Mouse (Mus musculus): ENCODE measurements around the gene Il1rapl2. TPM values are rescaled to one million over a fixed set of nuclear protein-coding genes. Genes with fewer than 3 reads are reported as not detected.

Il1rapl2 gene
- polyA plus RNA-seq, 1 experiment: not detected

- no peak overlapping the region for H3K9ac ChIP-seq (ENCODE audit: low read depth, poor library complexity, severe bottlenecking)
- H3K9me3 ChIP-seq (replicated peaks; ENCODE audit: control insufficient read depth, insufficient read depth, low read length, poor library complexity, severe bottlenecking): no peaks in the 10 kb centered on the region
- H3K27ac ChIP-seq (ENCODE audit: insufficient read depth, low read length): no peak overlapping the region
- no peaks in the 10 kb centered on the region for H3K36me3 ChIP-seq (ENCODE audit: control insufficient read depth, insufficient read depth, low read length, poor library complexity, severe bottlenecking)
- no peak overlapping the region for H3K4me3 ChIP-seq (ENCODE audit: low read depth, low read length)
- TF ChIP-seq CTCF (IDR thresholded peaks at IDR 0.05; ENCODE audit: low read depth, low read length) (no peak), POLR2A (IDR thresholded peaks at IDR 0.05; ENCODE audit: insufficient read depth, low read length) (no peak), EP300 (IDR thresholded peaks at IDR 0.05; ENCODE audit: insufficient read depth, low read depth, low read length) (no peak)
- no peaks in the 10 kb centered on the region for H3K4me1 ChIP-seq (ENCODE audit: control insufficient read depth, insufficient read depth, low read length)
- H3K27me3 ChIP-seq (ENCODE audit: control insufficient read depth, insufficient read depth, low read length, poor library complexity, severe bottlenecking): no peaks in the 10 kb centered on the region
Observed at GRCm38 (mm10) chrX:138620106-138620505, 1049.7 kb downstream of the Il1rapl2 start.

- Histone ChIP-seq H3K9me3 (replicated peaks; ENCODE audit: control insufficient read depth, insufficient read depth, low read length, poor library complexity, severe bottlenecking) (no peaks in the 10 kb centered on the region), H3K36me3 (ENCODE audit: control insufficient read depth, insufficient read depth, low read length, poor library complexity, severe bottlenecking) (no peaks in the 10 kb centered on the region), H3K27me3 (ENCODE audit: control insufficient read depth, insufficient read depth, low read length, poor library complexity, severe bottlenecking) (no peaks in the 10 kb centered on the region), H3K9ac (ENCODE audit: low read depth, poor library complexity, severe bottlenecking) (no peak overlapping the region), H3K27ac (ENCODE audit: insufficient read depth, low read length) (no peak overlapping the region), H3K4me3 (ENCODE audit: low read depth, low read length) (no peak overlapping the region), H3K4me1 (ENCODE audit: control insufficient read depth, insufficient read depth, low read length) (no peaks in the 10 kb centered on the region)
- TF ChIP-seq EP300 (IDR thresholded peaks at IDR 0.05; ENCODE audit: insufficient read depth, low read depth, low read length) (no peak), CTCF (IDR thresholded peaks at IDR 0.05; ENCODE audit: low read depth, low read length) (no peak), POLR2A (IDR thresholded peaks at IDR 0.05; ENCODE audit: insufficient read depth, low read length) (no peak)
Observed at GRCm38 (mm10) chrX:138625311-138625710, 1054.9 kb downstream of the Il1rapl2 start.

GRCm38 (mm10) chrX:138722372-138722771 is 1152.0 kb downstream of the Il1rapl2 start:
- H3K27ac ChIP-seq (ENCODE audit: insufficient read depth, low read length): no peak overlapping the region
- no peak overlapping the region for H3K9ac ChIP-seq (ENCODE audit: low read depth, poor library complexity, severe bottlenecking)
- no peaks in the 10 kb centered on the region for H3K36me3 ChIP-seq (ENCODE audit: control insufficient read depth, insufficient read depth, low read length, poor library complexity, severe bottlenecking)
- H3K4me1 ChIP-seq (ENCODE audit: control insufficient read depth, insufficient read depth, low read length): no peaks in the 10 kb centered on the region
- no peaks in the 10 kb centered on the region for H3K9me3 ChIP-seq (replicated peaks; ENCODE audit: control insufficient read depth, insufficient read depth, low read length, poor library complexity, severe bottlenecking)
- no peaks in the 10 kb centered on the region for H3K27me3 ChIP-seq (ENCODE audit: control insufficient read depth, insufficient read depth, low read length, poor library complexity, severe bottlenecking)
- TF ChIP-seq CTCF (IDR thresholded peaks at IDR 0.05; ENCODE audit: low read depth, low read length) (no peak), EP300 (IDR thresholded peaks at IDR 0.05; ENCODE audit: insufficient read depth, low read depth, low read length) (no peak), POLR2A (IDR thresholded peaks at IDR 0.05; ENCODE audit: insufficient read depth, low read length) (no peak)
- no peak overlapping the region for H3K4me3 ChIP-seq (ENCODE audit: low read depth, low read length)

- Histone ChIP-seq H3K27ac (ENCODE audit: insufficient read depth, low read length) (no peak overlapping the region), H3K9ac (ENCODE audit: low read depth, poor library complexity, severe bottlenecking) (no peak overlapping the region), H3K4me1 (ENCODE audit: control insufficient read depth, insufficient read depth, low read length) (no peaks in the 10 kb centered on the region), H3K27me3 (ENCODE audit: control insufficient read depth, insufficient read depth, low read length, poor library complexity, severe bottlenecking) (no peaks in the 10 kb centered on the region), H3K9me3 (replicated peaks; ENCODE audit: control insufficient read depth, insufficient read depth, low read length, poor library complexity, severe bottlenecking) (no peaks in the 10 kb centered on the region), H3K4me3 (ENCODE audit: low read depth, low read length) (no peak overlapping the region), H3K36me3 (ENCODE audit: control insufficient read depth, insufficient read depth, low read length, poor library complexity, severe bottlenecking) (no peaks in the 10 kb centered on the region)
- TF ChIP-seq EP300 (IDR thresholded peaks at IDR 0.05; ENCODE audit: insufficient read depth, low read depth, low read length): no peak
- no peak for TF ChIP-seq POLR2A (IDR thresholded peaks at IDR 0.05; ENCODE audit: insufficient read depth, low read length)
- no peak for TF ChIP-seq CTCF (IDR thresholded peaks at IDR 0.05; ENCODE audit: low read depth, low read length)
Observed at GRCm38 (mm10) chrX:138800958-138801357, 1230.5 kb downstream of the Il1rapl2 start.

GRCm38 (mm10) chrX:138831876-138832275 is 1261.5 kb downstream of the Il1rapl2 start:
- Histone ChIP-seq H3K9me3 (replicated peaks; ENCODE audit: control insufficient read depth, insufficient read depth, low read length, poor library complexity, severe bottlenecking) (no peaks in the 10 kb centered on the region), H3K4me3 (ENCODE audit: low read depth, low read length) (no peak overlapping the region), H3K27ac (ENCODE audit: insufficient read depth, low read length) (no peak overlapping the region), H3K36me3 (ENCODE audit: control insufficient read depth, insufficient read depth, low read length, poor library complexity, severe bottlenecking) (no peaks in the 10 kb centered on the region), H3K4me1 (ENCODE audit: control insufficient read depth, insufficient read depth, low read length) (no peaks in the 10 kb centered on the region), H3K9ac (ENCODE audit: low read depth, poor library complexity, severe bottlenecking) (no peak overlapping the region), H3K27me3 (ENCODE audit: control insufficient read depth, insufficient read depth, low read length, poor library complexity, severe bottlenecking) (no peaks in the 10 kb centered on the region)
- TF ChIP-seq POLR2A (IDR thresholded peaks at IDR 0.05; ENCODE audit: insufficient read depth, low read length): no peak
- TF ChIP-seq EP300 (IDR thresholded peaks at IDR 0.05; ENCODE audit: insufficient read depth, low read depth, low read length): no peak
- no peak for TF ChIP-seq CTCF (IDR thresholded peaks at IDR 0.05; ENCODE audit: low read depth, low read length)

GRCm38 (mm10) chrX:138833894-138834293 is 1263.5 kb downstream of the Il1rapl2 start:
- Histone ChIP-seq H3K9me3 (replicated peaks; ENCODE audit: control insufficient read depth, insufficient read depth, low read length, poor library complexity, severe bottlenecking) (no peaks in the 10 kb centered on the region), H3K27me3 (ENCODE audit: control insufficient read depth, insufficient read depth, low read length, poor library complexity, severe bottlenecking) (no peaks in the 10 kb centered on the region), H3K27ac (ENCODE audit: insufficient read depth, low read length) (no peak overlapping the region), H3K36me3 (ENCODE audit: control insufficient read depth, insufficient read depth, low read length, poor library complexity, severe bottlenecking) (no peaks in the 10 kb centered on the region), H3K4me3 (ENCODE audit: low read depth, low read length) (no peak overlapping the region), H3K4me1 (ENCODE audit: control insufficient read depth, insufficient read depth, low read length) (no peaks in the 10 kb centered on the region), H3K9ac (ENCODE audit: low read depth, poor library complexity, severe bottlenecking) (no peak overlapping the region)
- no peak for TF ChIP-seq POLR2A (IDR thresholded peaks at IDR 0.05; ENCODE audit: insufficient read depth, low read length)
- no peak for TF ChIP-seq EP300 (IDR thresholded peaks at IDR 0.05; ENCODE audit: insufficient read depth, low read depth, low read length)
- no peak for TF ChIP-seq CTCF (IDR thresholded peaks at IDR 0.05; ENCODE audit: low read depth, low read length)

Measured in ES-Bruce4 (cell line).